Mouse (Mus musculus) kidney, postnatal 4 days (tissue): ENCODE results near the gene Txndc17.

Experiments used
- DNase-seq, 2 experiments: peaks; one replicate each; pipeline ENCODE4 v3.0.0; 2021; ENCODE audit warnings: mixed read lengths in 2 of 2

Txndc17 gene

GRCm38 (mm10) chr11:72224865-72225264 lies 17.5 kb downstream of the Txndc17 start:
- DNase-seq, result peak; percentile 88

- DNase-seq, result peak in 1 of 2 experiments; percentile 14
These were observed 18.9 kb downstream of the Txndc17 start for GRCm38 (mm10) chr11:72226020-72226791.

GRCm38 (mm10) chr11:72226901-72227300 lies 19.6 kb downstream of the Txndc17 start:
- no peak for DNase-seq

GRCm38 (mm10) chr11:72228513-72228912 lies 21.2 kb downstream of the Txndc17 start:
- no peak for DNase-seq

GRCm38 (mm10) chr11:72232068-72232467 lies 24.7 kb downstream of the Txndc17 start:
- no peak for DNase-seq

- DNase-seq, result no peak
These were observed 25.6 kb downstream of the Txndc17 start for GRCm38 (mm10) chr11:72232991-72233390.

GRCm38 (mm10) chr11:72234013-72234412 lies 26.7 kb downstream of the Txndc17 start:
- no peak for DNase-seq

GRCm38 (mm10) chr11:72240062-72240860 lies 32.9 kb downstream of the Txndc17 start:
- DNase-seq, result no peak

GRCm38 (mm10) chr11:72245196-72245753 lies 37.9 kb downstream of the Txndc17 start:
- no peak for DNase-seq

GRCm38 (mm10) chr11:72255629-72256028 lies 48.3 kb downstream of the Txndc17 start:
- no peak for DNase-seq

GRCm38 (mm10) chr11:72256441-72256840 lies 49.1 kb downstream of the Txndc17 start:
- no peak for DNase-seq
